Mouse (Mus musculus) lung, adult 18-20 months (tissue): ENCODE results near the gene Cyb561.

Source experiments
- DNase-seq, 2 experiments: peaks; one replicate each; pipeline ENCODE4 v3.0.0; 2022; ENCODE audit warnings: mixed read lengths in 2 of 2

Gene Cyb561

DNA sequence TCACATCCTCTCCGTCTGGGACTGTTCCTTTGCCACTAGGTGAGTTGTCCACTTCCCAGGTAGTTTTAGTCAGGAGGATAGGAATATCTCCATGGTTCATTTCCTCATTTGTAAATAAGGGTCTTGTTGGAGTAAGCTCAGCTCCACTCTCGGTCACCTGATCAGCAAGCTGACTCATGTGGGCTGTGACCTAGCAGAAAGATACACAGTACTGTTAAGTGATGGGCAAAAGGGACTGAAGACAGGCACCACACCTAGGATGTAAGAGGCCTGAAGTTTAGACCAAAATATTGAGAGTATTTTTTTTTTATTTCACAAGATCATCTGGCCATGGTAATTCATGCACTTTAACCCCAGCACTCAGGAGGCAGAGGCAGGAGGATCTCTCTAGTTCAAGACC is 32.3 kb downstream of the Cyb561 start:
- no peak for DNase-seq

- DNase-seq, result no peak
Observed at GRCm38 (mm10) chr11:105920098-105920785, 32.9 kb downstream of the Cyb561 start.

DNA sequence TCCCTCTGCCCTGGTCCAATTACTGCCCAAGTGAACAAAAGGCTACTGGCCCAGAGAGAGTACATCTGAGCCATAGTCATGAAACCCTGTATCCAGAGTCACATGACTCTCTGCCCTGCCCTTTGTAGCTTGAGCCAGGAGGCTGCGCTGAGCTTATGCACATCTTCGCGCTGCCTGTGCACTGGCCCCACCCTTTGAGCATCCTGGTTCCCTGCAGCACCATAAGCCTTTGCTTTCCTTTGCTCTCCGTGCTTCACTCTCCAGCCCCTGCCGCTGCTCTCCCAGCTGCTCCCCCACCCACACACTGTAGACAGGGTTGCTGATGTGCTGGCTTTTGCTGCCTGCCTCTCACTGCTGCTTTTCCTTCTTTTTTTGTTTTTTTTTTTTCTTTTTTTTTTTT is 39.6 kb downstream of the Cyb561 start:
- DNase-seq, result no peak

- peak; percentile 63 to 78 for DNase-seq
Observed at GRCm38 (mm10) chr11:105911592-105912375, 41.4 kb downstream of the Cyb561 start.

DNA sequence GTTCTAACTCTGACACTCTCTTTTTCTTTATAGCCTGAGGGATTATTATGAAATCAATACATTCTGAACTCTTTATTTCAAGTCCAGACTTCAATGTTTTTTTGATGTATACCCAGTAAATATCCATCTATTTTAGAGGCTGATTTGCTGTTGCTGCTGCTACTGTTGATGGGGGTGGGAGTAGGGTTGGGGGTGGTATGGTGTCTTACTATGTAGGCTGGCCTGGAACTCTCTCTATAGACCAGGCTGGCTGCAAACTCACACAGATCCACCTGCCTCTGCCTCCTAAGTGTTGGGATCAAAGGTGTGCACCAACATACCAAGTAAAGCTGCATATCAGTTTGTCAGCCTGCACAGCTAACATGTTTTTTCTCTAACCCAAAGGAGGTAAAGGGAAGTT is 42.0 kb downstream of the Cyb561 start:
- DNase-seq, result no peak

GRCm38 (mm10) chr11:105909617-105910016 is 43.5 kb downstream of the Cyb561 start:
- DNase-seq, result no peak

- no peak for DNase-seq
Observed at GRCm38 (mm10) chr11:105908926-105909325, 44.2 kb downstream of the Cyb561 start.

DNA sequence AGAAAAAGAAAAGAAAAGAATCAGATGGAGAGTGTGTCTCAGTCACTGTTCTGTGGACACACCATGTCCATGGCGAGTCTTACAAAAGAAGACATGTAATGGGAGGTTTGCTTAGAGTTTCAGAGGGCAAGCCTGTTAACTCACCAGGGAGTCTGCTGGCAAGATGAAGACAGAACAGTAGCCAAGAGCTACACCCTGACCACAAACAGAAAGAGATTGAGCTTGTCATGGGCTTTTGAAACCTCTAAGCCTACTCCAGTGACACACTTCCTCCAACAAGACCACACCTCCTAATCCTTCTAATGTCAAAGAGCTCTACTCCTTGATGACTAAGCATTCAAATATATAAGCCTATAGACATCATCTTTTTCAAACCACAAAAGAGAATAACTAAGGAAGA is 45.8 kb downstream of the Cyb561 start:
- no peak for DNase-seq

- peak in 1 of 2 experiments; percentile 37 for DNase-seq
Observed at GRCm38 (mm10) chr11:105905529-105906213, 47.5 kb downstream of the Cyb561 start.

DNA sequence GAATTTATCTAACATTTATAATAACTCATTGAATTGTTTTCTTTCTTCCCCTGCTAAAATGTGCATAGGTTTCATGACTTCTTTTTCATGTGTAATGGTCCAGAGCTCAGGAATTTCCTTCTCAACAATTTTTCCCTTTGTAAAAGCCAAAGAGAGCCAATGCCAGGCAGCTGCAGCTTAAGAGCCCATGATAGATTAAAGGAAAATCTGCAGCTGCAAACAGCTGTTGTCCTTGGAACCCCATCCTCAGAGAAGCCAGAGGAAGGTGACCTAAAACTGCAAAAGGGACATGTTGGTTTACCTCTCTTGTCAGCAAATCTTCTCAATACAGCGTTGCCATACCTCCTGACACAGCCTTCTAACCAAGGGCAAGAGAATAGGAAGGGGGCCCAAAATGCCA is 50.2 kb downstream of the Cyb561 start:
- DNase-seq, result peak in 1 of 2 experiments; percentile 20

DNA sequence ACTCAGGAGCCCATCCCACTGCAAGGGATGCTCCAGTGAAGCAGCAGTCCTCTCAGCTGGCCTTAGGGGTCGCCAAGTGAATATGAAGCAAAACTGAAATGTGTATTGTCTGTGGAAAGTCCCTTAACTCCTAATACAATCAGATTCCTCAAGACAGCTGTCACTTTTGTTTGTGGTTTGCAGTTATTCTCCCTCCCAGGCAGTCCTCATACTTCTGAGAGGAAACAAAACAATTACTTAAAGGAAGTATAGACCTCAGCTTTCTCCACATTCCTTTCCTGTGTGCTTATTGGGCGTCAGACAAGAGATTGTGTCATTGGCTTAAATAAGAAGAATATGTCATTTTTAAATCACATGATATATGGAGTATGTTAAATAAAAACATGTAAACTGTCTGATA is 51.6 kb downstream of the Cyb561 start:
- no peak for DNase-seq

DNA sequence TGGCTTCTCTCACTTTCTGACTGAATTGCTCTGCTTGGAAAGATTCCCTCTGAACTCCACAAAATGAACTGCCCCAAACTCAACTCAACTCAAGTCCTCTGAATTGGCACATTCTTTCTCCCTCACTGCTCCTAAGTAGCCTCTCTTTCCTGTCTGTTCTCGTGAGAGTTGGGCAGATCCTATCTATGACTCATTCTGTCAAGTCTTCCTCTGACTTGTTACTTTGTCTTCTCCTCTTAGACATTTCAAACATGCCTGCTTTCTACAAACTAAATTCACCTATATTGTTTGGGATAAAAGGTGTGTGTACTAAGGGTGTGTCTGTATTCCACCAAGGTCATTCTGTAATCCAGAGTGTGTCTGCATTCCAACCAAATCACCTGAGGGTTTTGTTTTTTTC is 54.0 kb downstream of the Cyb561 start:
- no peak for DNase-seq

DNA sequence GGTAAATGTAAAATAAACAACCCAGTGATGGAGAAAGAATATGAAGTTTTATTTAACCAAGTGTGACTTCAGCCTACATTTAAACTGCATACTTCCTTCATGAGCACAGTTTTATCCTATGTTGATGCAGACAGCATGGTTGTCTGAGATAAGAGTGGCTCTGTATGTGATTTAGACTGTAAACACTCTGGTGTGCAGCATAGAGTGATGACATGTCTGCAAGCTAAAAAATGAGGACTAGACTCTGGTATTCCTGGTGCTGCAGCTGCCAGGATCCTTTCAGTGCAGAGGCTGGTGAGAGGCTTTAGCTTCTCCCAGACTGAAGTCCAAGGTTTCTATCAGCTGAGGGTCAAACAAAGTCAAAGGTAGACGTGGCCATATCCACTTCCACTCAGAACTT is 65.9 kb downstream of the Cyb561 start:
- DNase-seq, result no peak

DNA sequence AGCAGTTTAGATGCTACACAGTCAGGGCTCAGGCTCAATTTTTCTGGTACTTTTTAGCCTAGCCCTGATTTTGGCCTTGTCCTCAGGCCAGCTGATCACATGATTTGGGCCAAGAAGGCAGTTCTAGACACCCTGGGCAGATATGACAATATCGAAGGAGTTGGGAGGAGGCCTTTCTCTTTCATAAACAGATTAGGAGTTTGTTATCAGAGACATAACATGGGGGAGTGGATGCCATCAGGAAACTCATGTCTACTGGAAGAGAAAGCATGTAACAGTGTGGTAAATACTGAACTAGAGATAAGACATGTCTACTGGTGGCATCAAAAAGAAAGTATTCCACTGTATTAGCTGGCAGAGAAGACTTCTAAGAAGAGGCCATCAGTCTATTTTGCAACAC is 67.6 kb downstream of the Cyb561 start:
- no peak for DNase-seq
